Mouse (Mus musculus): Measurements from ENCODE around the gene Phc2.

DNA sequence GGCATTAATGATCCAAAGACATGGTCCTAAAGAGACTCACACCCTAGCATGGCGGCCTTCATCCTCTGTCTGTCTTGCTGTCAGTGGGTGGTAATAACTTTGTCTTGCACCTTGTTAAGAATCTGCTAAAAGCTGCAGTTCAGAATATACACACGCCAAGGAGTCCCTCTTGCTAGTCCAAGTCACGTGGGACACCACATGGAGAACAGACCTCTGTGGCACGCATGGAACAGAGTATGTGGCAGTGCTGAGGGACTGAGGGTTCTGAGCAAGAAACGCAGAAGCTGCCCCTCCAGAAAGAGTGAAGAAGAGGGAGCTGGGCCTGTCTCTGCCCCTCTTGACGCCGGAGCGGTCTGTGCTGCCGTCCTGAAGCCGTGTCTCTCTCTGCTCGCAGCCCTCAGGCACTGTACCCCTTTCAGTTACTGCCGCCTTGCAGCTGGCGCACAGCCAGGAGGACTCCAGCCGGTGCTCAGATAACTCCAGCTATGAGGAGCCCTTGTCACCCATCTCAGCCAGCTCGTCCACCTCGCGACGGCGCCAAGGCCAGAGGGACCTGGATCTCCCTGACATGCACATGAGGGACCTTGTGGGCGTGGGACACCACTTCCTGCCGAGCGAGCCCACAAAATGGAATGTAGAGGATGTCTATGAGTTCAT, 93.2 kb downstream of the Phc2 start:
- TF ChIP-seq CTCF (IDR thresholded peaks at IDR 0.05) (no peak), EP300 (IDR thresholded peaks at IDR 0.05) (no peak)
